Mouse (Mus musculus) ES-CJ7 (cell line): ENCODE results near the gene Entpd7.

Source experiments
- DNase-seq: peaks from one replicate; pipeline ENCODE4 v3.0.0; 2011; ENCODE audit warnings: low read depth, low spot score

Entpd7 gene

DNA sequence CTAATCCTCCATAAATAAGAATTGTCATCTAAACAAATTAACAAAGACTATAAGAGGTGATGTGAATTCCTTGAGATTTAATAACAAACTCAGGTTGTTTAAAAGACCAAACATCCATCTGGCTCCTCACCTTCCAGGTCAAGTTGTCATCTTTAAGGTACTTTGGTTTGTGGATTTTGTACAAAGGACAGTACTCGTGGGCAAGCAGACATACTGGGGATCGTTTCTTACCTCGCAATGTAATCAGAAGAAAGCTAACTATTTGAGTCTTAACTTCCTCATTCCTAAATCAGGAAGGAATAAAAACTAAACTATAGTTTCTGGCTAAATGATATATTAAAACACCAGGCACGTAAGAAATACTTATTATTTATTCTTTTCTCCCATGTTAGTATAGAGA lies 81.1 kb downstream of the Entpd7 start:
- DNase-seq, result no peak

DNA sequence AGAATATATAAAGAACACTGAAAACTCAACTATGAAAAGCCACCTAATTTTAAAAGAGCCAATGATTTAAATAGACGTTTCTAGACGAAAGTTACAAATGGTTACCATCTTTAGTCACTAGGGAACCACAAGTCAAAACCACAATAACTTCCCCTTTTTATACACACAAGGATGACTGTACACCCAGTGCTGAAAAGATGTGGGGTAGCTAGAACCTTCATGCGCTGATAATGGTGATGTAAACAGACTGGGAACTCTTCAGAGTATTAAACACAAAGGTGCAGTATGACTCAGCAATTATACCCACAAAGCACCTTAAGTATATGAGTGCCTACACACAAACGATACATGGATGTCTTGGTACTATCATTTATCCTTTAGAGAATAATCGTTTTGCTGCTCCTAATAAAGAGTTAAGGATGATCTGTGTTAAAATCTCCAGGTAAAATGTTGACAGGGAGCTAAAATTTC lies 82.1 kb downstream of the Entpd7 start:
- DNase-seq, result no peak

DNA sequence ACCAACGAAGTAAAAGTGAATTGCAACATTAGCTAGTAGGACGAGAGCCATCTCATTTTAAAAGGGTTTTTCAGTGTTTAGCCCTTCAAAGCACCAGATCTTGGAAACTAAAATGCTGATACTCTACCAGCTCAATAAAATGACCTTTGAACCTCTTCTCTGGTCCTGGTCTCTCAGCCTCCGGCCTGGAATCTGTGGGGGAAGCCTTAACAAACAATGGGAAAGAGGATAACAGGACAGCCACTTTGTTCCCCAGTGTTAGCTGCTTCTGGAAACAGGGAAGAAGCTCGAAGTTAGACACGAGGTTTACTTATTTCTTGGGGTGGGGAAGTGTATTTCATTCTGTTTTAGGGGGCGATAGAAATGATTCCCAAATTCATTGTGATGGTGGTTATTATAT lies 82.8 kb downstream of the Entpd7 start:
- DNase-seq, result no peak

DNA sequence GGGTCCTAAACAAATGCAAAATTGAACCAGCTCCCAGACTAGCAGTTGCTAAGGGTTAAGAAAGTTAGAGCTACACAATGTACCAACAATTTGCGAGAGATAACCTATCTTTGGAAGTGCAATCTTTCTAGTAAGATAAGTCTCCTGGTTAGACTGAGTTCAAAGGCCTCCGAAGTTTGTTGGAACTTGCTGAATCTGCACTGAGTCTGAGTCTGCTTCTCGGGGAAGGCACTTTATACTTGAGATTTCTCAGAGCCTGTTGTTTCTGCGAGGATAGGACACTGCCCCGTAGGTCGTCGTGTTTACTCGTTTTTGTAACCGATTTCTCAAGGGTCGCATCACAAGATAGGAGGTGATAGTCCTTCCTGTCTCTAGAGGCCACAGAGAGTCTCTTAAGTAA lies 86.0 kb downstream of the Entpd7 start:
- no peak for DNase-seq

DNA sequence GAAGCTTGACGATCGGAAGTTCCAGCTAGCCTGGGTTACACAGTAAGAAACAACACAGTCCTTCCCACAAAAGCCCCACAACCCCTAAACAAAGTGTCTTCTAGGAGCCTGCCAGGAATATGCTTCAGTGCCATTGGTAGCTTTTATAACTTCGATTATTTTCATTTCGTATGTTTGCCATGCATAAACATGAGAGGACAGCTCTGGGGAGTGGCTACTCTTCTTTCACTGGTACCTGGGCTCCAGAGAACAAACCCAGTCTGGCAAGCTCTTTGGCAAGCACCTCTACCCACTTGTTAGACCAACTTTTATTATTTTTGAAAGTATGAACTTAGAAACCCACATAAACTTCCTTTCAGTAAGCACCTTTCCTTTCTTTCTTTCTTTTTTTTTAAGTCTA lies 87.1 kb downstream of the Entpd7 start:
- no peak for DNase-seq

DNA sequence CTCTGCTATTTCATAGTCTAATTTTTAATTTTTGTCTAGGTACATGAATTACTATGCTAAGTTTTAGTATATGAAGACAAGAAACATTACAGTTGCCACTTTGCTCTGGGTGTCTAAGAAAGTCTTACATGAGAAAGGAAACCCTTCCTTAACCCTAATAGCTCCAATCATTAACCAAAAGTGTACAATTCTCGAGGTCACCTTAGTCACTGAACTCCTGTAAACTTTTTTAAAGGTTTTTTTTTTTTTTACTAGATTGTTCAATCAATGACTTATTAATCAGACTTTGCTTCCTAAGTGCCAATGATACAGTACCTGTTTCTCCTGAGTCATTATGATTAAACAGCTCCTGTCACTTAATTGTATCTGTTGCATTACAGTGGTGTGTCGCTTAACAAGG lies 87.8 kb downstream of the Entpd7 start:
- DNase-seq, result no peak

DNA sequence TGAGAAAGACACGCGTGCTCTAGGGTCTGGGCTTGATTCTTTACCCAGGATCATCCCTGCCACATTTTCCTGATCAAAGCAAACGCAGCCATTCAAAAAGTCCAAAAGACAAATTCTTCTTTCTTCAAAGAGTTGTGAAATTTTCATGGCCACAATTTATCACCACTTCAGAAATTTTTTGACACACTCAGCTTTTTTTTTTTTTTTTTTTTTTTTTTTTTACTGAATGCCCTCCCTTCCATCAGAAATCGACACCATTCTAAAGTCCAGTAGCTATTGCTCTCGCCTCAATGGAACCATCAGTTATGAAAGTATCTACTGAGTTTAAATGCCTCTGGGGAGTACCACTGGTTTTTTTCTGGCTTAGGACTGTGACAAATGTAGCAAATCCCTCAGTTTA lies 90.9 kb downstream of the Entpd7 start:
- DNase-seq, result no peak

DNA sequence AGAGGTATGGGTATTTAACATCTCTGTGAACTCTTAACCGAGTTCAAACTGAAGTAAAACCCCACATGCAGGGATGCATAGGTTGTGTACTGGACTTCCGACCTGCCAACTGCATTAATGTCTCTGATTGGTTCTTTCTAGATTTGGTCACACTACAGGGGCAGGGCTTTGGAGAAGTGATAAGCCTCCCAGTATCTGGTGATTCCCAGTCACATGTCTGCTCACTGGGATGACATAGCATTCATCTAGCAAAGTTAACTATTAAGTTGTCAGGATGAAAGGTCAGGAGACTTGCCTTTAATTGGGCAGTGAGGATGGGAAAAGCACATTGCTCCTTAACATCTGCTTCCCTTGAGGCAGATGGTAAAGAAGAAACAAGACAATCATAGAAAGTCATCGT lies 92.5 kb downstream of the Entpd7 start, which contains the start of gene Abcc2:
TSS of gene Abcc2 (plus strand) at position 213 of the 400 bp plus-strand sequence.
- no peak for DNase-seq
